Mouse (Mus musculus) heart, adult 8-10 months (tissue): ENCODE data around the gene Cntnap5a. TPM values are rescaled to one million over a fixed set of nuclear protein-coding genes. Genes with fewer than 3 reads are reported as not detected.

Experiments used
- DNase-seq: peaks from one replicate; pipeline ENCODE4 v3.0.0; 2022; ENCODE audit warnings: low spot score
- total RNA-seq, 4 experiments: library from RNA; stranded (reverse); gene quantifications; 2 replicates each; pipeline ENCODE4 v1.2.4; 2022

The Cntnap5a gene
- not detected for total RNA-seq

DNA sequence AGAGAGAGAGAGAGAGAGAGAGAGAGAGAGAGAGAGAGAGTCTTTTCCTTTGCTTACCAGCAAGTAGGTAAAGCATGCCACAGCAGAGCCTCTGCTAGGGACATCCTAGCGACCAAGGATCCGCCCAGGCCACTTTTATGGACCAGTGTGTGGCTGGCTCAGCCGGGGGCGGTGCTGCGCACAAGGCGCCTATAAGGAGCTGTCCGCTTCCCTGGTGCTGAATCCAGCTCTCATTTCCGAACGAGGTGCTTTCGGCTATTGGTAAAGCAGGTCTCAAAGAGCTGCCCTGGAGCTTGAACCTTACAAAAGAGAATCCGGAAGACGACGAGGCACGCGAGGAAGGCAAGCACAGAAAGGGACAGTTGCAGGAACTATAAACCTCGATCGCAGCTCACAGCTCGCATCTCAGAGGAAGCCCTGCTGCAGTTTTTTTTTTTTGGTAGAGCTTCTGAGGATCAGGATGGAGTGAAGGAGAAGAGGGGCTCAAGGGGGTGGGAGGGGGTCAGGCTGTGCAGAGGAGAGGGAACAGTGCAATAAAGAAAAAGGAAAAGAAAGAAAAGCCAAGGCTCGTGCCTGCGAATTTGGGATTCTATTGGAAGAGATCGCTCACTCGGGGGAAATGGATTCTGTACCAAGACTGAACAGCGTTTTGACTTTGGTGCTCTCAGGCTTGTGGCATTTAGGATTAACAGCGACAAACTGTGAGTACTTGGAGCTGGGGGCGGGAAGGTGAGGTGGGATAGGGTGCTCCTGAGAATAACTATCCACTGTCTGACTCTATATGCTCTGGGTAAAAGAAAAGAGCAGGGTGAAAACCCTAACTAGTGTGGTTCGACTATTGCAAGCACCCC lies at the start of gene Cntnap5a:
Gene Cntnap5a, plus strand, starts transcription at position 239 of the 851 bp plus-strand sequence.
- DNase-seq = no peak

DNA sequence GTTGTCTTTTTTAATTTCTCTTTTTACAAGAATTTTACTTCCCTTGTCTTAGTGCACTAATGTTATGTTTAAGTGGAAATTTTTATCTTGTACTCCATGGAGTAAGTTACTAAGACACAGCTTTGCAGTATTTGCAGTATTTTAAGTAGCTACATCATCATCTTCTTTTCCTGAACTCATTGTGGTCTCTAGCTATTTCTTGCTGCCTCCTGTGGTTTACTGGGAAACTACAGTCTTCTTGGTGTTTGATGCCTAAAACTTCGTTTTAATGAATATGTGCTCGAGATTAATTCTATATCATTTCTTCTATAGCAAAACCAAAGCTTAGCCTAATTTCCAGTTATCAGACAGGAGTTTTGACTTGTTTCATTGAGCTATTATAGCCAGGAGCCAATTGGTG lies 37.6 kb upstream of the Cntnap5a start:
- no peak for DNase-seq

DNA sequence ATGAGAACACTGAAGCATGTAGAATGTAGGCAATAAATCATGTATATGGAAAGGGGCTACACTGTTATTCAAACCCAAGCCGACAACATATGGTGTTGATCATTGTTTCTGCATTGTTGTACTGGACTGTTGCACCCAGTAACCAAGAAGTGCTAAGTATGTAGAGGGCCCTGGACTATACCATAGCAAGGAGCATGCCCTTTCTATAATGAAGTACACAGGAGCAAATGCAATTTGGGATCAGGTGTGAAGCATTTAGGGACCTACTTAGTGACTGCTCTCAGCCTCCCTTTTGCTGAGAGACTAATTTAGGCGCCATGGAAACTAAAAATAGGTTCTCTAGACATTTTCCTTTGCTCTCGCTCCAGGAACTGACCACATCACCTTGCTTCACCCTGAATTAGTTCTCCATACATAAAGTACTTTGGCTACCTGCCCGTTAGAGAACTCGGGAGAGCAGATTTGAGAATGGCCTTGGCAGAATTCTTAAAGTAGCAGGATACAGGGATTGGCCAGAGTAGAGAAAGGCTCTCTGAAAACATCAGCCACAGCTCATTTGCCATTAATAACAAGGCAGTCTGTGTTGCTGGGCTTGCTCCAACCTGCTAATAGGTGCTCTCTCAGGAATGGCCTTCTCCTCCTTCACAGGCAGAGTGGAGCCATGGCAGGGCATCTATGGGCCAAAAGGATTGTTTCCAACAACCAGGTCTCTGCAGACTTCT lies 26.1 kb upstream of the Cntnap5a start:
- DNase-seq = no peak

DNA sequence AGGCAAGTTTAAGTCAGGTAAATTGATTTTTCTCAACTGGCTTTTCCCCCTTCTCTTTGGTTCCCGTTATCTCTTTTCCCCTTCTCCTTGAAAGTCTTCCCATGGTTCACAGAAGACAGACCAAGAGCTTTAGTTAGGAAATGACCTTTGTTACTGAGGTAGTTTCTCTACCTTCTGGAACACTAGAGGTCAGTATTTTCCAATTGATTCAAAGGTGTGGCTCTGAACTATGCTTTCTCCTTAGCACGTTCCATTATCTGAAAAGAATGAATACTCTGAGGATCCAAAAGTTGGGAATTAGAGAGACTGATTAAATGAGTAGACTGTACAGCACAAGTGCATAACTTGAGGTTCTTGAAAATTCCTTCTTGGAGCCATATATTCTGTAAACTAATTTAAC lies 1.9 kb downstream of the Cntnap5a start:
- no peak for DNase-seq

DNA sequence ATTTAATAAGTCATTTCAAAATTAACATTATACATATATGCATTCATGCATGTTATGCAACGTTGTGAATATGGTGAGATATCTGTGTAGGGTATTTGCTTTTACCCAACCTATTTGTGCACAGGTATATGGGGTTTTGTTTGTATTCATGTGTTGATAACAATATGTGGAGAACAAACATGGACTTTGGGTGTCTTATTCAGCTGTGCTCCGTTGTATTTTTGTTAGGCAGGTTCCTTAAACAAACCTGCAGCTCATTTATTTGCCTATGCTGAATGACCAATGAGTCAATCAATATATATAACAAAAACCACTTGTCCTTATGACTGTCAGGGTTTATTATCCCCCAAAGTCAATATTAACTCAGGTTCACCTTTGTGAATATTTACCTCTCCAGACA lies 15.2 kb downstream of the Cntnap5a start:
- DNase-seq = no peak

DNA sequence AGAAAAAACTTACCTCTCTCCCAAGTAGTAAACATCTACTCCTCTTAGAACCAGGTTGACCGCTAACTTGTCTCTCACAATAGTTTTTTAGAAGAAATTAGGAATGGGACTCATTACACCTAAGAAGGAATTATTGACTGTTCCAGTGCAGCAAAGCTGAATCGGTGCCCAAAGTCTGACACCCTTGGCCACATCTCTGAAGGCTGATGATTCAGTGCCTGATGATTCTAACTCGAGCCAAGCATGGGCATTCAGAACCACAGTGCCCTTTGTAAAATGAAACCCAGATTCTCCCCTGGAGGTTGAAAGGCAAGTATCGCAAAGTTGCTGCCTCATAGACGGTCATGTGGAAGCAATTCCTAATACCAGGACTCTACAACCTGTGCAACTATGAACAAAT lies 58.0 kb downstream of the Cntnap5a start:
- no peak for DNase-seq

DNA sequence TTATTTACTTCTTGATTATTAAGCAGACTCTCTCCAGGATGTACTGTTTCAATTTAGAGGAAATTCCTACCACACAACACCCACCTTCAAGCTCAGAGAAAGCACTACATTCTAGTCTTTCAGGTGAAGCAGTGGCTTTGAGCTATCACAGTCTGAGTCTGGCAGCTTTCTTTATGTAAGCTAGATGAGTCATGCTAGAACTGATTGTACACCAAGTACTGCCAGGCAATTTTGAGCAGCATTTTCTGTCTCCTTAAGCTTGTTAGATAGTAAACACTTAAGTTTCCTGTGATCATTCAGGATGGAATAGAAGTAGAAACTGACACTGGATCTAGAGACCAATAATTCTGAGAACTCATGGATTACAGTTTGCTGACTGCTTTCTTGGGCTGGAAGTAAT lies 61.0 kb downstream of the Cntnap5a start:
- DNase-seq = no peak

DNA sequence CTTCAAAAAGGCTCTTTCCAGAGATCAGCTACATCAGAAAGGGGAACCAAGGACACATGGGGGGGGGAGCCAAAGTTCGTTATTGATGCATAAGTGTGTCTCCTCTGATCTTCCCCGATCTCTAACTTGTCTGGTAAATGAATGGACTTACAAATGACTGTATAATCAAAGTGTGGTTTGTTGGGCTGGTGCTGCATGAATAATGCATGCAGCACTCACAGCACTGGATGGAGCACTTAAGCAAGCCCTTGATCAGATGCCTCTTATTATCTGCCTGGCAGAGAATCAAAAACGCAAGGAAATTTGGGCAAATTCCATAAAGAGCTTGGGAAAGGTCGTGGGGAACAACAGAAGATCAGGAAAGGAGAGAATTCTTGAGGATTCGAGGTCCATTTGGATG lies 100.2 kb downstream of the Cntnap5a start:
- DNase-seq = no peak

DNA sequence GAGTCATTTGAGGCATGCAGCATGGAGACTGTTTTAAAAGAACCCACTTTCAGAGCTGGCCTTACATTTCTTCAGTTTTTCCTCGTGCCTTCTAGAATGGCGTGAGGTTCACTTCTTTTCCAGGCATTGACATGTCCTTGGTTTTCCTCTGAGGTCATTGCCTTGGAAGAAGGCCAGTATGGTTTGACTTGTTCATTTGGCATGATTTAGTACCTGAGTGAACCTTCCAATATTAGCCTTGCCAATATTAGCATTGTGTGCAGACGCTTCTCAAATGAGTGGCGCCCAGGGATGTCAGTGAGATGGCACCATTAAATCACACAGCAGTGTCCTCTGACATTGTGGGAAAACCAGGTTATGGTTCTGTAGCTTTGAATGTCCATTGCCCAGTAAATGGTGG lies 158.0 kb downstream of the Cntnap5a start:
- no peak for DNase-seq

DNA sequence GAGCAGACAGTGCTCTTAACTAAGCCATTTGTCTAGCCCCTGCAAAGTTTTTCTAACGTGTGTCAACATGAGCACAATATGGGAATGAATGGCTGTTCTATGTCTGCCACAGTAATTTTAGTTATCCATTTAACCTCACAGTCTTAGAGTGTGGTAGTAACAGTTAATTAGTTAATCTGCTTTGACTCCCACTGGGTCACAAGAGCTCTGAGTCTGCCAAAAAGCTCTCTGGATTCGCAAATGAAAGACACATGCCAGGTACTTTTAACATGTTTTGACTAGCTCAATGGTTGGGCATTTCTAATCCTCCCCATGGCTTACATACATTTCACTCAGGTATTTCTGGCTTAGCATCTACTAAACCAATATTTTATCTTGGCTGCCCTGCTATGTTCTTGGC lies 163.0 kb downstream of the Cntnap5a start:
- no peak for DNase-seq

DNA sequence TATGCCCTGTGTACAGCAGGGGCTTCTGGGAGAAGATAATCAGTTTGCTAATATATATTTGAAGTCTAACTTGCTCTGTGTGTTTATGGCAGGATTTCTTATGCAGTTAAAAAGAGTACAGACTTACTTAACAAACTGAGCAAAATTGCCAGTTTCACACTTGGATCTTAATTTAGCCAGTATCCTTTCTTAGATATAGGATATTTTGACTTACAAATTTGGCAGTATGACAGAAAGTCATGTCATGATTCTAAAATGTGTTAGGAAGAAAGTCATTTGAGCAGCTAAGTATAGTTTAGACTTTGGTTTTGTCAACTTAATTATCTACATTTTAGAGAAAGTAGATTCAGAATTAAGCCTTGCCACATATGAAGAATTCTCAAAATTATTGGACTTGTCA lies 167.7 kb downstream of the Cntnap5a start:
- no peak for DNase-seq

DNA sequence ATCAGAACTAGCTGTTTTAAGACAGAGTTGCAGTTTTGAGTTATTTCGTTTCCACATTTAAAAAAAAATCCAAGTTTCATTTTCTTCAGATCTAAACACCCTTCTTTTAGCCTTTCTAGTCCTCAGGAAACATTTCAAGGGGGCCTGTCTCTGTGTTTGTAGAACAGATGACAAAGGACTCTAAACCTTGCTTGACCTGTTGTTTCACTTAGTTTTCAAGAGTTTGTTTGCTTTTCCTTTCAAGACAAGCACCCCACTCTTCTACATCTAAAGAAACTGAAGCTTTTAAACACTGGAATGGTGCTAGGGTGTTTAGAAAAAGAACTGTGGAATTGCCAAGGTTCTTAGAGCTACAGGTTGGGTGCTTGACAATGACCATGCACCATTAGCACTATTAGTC lies 233.8 kb downstream of the Cntnap5a start:
- DNase-seq = no peak

DNA sequence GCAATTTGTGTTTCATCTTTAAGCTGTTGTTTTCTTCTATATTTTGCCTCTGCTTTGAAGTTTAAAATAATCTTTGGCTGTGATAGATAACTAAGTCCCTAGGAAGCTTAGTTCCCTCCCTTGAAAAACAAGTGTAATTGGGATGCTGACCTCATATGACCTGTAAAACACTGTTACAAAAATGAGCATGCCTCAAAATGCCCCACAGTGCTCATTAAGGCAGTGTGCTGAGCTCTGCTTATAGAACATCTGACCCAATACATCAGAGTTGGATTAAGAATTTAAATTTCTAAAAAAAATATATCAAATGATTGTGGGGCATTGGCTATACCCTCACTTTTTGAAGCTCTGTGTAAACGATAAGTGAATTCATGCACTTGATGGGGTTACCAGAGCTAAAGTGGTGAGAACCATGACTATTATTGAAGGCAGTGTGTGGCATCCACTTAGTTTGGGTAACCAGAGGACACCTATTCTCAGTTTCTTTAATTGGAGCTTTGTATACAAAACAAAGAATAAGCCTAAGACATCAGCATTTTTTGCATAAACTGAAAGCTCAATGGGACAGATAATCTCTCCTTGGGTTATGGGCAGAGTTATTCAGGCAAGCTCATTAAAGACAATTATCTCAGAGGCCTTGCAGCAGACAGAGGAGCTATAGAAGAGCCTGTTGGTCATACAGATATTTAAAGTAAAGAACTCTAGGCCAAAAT lies 241.6 kb downstream of the Cntnap5a start:
- DNase-seq = no peak

DNA sequence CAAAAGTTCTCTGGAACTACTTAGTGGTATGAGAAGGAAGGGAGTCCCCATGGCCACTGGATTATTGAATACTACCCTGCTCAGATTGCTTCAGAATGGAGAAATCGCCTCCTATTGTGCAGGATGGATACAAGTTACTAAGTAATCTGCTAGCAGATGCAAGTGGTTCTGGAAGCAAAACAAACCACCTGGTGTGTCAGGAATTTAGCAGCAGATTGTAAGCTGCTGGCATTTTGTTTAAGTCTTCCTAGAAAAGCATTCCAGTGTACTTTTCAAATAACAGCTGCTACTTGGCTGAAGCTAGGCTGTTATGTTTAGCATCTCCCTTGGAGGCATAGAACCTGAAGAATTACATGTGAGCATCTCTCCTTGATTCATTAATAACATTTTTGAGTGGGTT lies 247.5 kb downstream of the Cntnap5a start:
- DNase-seq = no peak

DNA sequence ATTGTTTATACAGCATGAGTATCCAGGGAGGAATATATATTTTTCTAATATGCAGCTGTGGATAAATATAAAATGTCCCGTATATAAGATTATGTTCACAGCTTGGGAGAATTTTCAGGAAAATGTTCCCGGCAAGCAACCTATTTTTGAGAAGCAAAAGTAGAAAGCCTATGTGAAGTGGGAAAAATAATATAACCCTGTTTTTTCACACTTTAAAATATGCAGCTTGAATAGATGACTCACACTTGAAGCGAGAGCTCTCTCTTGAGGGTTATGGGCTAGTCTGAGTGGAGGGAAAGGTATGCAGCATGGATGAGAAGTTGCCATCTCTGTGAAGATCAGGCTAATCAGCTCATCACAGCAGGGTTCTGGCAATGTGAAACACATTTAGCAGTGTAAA lies 261.3 kb downstream of the Cntnap5a start:
- DNase-seq = no peak

DNA sequence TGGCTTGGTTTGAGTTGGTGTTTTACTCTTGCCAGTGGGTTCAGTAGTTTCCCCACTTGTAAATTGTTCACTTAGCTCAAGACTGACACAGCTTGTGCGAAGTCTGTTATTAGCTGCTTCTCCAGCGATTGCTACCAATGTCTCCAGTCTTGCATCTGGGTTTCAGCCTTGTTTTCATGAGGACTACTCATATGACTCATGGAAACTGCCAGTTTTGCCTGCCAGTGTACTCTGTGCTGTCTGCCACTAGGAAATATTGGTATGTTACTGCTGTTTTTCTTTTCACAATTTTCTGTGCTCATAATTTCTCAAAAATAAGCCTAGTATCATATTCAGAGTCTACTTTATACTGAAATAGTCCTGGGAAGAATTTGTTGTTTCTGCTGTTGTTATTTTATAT lies 272.0 kb downstream of the Cntnap5a start:
- no peak for DNase-seq

DNA sequence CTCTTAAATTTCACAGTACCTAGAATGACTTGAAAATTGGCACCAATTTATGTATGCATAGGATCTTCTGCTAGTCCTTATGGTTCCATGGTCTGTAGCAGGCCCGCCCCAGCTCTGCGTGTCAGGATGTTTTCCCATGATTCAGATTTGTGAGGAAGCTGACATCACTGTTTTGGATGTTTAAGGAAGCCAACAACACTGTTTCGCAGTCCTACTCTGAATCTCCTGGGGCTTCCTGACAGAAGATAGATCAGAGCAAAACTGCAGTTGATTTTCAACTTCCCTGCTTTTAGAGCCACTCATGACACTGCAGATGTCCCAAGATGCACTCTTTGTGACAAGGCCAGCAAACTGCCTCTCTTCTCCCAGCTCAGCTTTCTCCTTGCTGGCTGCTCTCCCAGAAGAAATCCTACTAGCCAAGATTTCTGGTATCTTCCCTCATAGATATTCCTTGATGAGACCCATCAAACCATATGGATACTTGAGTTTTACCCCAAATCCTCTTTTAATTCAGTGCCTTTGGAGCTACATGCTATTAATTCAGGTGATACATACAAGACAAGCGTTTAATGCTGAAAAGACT lies 280.5 kb downstream of the Cntnap5a start:
- DNase-seq = peak; percentile 1

DNA sequence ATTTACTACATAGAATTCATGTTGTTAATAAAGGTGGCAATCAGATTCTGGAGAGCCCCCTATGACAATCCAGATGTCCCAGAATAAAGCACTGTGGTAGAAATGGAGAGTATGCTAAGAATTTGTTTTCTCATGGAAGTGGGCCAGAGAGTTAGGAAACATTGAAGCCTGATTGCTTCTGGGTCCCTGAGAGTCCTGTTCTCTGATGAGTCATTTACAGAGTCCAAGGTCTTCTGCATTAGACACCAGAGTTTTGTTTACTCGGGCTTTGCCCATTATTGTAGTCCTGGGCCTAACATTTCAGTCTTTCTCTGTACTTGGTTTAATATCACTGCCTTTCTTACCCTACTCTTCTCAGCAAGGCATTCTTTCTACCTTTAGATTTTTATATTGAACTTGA lies 305.6 kb downstream of the Cntnap5a start:
- DNase-seq = no peak

DNA sequence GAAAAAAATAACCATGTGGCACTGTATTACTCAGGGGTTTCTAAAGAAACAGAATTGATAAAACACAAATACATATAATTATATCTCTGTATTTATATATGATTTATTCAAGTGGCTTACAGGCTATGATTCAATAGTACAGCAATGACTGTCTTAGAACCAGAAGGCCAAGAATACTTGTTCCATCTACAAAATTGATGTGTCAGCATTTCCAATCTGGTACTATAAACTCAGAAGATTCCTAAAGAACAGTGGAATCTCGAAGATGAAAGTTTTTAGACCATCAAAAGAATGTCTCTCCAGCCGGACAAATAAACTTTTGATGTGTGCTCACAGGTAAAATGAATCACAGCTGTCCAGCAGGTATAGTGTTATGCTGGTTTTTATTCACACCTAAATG lies 331.2 kb downstream of the Cntnap5a start:
- DNase-seq = no peak

DNA sequence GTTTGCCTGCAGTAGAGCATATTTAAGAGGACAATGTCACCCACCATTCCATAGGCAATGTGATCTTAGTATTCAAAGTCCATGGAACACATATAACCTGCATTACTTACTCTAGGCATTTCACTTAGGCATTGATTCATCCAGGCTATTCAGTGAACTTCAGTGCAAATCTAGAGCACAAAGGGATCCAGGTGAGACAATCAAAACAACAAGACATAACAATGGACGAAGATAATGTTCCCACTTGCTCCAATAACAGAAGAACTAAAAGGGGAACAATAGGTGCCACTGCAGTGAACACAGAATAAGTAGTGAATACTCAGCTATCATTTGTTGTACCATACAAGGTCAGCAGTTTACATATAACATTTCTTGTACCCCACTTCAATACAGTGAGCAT lies 345.1 kb downstream of the Cntnap5a start:
- no peak for DNase-seq

DNA sequence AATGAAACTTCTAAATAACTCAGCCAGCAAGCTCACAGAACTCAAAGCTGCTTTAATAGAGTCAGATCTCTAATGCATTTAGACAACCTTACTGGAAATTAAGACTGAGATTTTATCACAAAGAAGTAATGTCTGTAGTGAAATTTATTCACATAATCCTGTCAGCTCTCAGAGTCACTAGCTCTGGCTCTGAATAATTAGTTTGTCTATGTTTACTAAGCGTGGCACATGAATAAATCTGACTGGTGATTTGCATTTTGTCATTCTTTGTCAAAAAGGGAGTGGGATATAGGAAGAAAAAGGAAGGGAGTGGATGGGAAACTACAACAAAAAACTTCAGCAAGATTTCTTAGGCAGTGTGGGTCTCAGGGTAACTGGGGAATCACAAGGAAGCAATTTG lies 351.3 kb downstream of the Cntnap5a start:
- no peak for DNase-seq

DNA sequence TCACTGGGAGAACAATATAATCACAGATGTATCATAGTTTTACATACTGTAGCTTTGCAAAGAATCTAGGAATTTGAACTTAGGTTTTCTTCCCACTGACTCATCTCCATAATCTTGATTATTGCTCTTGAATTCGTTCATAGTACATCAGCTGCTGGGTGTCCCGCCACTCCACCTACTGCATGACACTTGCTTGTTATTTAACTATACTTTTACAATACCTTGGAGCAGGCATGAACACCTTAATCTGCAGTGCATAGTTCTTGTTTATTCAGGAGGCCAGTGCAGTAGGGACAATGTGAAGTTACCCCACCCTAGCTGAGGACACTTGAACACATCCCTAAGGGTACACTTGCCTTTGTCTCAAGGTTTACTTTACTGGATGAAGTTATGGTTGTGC lies 352.3 kb downstream of the Cntnap5a start:
- DNase-seq = no peak
